Mouse (Mus musculus) liver, embryonic 13.5 days (tissue): ENCODE measurements around the gene Ap5b1. TPM values are rescaled to one million over a fixed set of nuclear protein-coding genes. Genes with fewer than 3 reads are reported as not detected.

Experiments
- ATAC-seq: fragments of 200-750 bp; cut with Nextera tagmentation; 2 replicates; pipeline ENCODE4 v1.8.0; 2017; ENCODE audit warnings: low read depth, mild to moderate bottlenecking, moderate number of reproducible peaks, moderate library complexity
- DNase-seq: peaks from one replicate; pipeline ENCODE4 v3.0.0; 2022
- H3K27ac ChIP-seq: fragments of 300-500 bp; sonication (generic); 2 replicates; pipeline ENCODE4 v1.5.1; 2015; ENCODE audit warnings: moderate library complexity, mild to moderate bottlenecking, inconsistent platforms
- H3K27me3 ChIP-seq: fragments of 300-500 bp; sonication (generic); 2 replicates; pipeline ENCODE4 v1.6.1; 2015; ENCODE audit warnings: mild to moderate bottlenecking, inconsistent platforms
- H3K36me3 ChIP-seq: fragments of 300-500 bp; sonication (generic); 2 replicates; pipeline ENCODE4 v1.6.1; 2015; ENCODE audit warnings: mild to moderate bottlenecking, inconsistent platforms
- H3K4me1 ChIP-seq: fragments of 300-500 bp; sonication (generic); replicated peaks from 2 replicates; pipeline ENCODE4 v1.6.1; 2015; ENCODE audit warnings: inconsistent platforms
- H3K4me2 ChIP-seq: fragments of 300-500 bp; sonication (generic); 2 replicates; pipeline ENCODE4 v1.6.1; 2015; ENCODE audit warnings: inconsistent platforms, mild to moderate bottlenecking, moderate library complexity
- H3K4me3 ChIP-seq: fragments of 300-500 bp; sonication (generic); replicated peaks from 2 replicates; pipeline ENCODE4 v1.5.1; 2015; ENCODE audit warnings: mild to moderate bottlenecking, inconsistent platforms
- H3K9ac ChIP-seq: fragments of 300-500 bp; sonication (generic); 2 replicates; pipeline ENCODE4 v1.6.1; 2015; ENCODE audit warnings: mild to moderate bottlenecking, inconsistent platforms
- H3K9me3 ChIP-seq: fragments of 300-500 bp; sonication (generic); replicated peaks from 2 replicates; pipeline ENCODE4 v1.6.1; 2016; ENCODE audit warnings: inconsistent platforms
- WGBS: fragments of 180-500 bp; shearing (Covaris S2); methylation state at CpG from one replicate; pipeline ENCODE4 v1.1.7; 2015; ENCODE audit not compliant: insufficient replicate concordance; 5-methylcytosine and 5-hydroxymethylcytosine counted together
- polyA plus RNA-seq: library from polyadenylated mRNA; unstranded; fragments of >200 nt; fragmentation: Nextera tagmentation; extraction: Ambion mirVana; gene quantifications from 2 replicates; pipeline ENCODE4 v1.2.1, GENCODE M21; 2015

Gene Ap5b1
- 2.3 and 2.9 TPM in 2 replicates for polyA plus RNA-seq

GRCm38 (mm10) chr19:5567534-5568469 is at the start of gene Ap5b1:
Ap5b1 (plus strand) TSS chr19:5568025.
- under 1% methylated on average over 101 of the region's 102 CpGs for WGBS
- H3K36me3 ChIP-seq: peaks cover 25% of the 10 kb centered on the region

DNA sequence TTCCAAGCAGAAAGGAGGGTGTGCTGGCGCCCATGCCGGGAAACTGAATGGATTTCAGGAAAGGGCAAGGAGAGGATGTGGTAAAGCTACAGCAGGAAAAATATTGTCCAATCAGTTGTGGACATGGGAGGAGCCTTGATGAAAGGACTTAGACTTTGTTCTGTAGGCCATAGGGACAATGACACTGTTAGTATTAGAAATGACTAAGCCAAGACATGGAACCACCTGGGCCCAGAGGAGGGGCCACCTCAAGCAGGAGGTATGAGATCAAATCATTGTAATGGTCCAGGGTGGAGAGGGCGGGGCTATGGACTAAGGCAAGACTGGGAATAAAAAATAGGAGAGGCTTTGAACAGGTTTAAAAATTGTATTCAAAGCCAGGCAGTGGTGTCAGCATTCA is 49.1 kb upstream of the Ap5b1 start:
- ATAC-seq: no peak
- Histone ChIP-seq H3K27me3 (no peaks in the 10 kb centered on the region), H3K4me2 (no peak overlapping the region), H3K9ac (no peak overlapping the region), H3K4me1 (no peaks in the 10 kb centered on the region), H3K36me3 (no peaks in the 10 kb centered on the region), H3K9me3 (no peaks in the 10 kb centered on the region), H3K4me3 (no peak overlapping the region), H3K27ac (no peak overlapping the region)
- no peak for DNase-seq
- 72% methylated on average over 3 of the region's 3 CpGs for WGBS

More at GRCm38 (mm10) chr19:5567534-5568469, at the start of gene Ap5b1:
- Histone ChIP-seq H3K4me2 (peak within 1 kb of the TSS; percentile 99), H3K27ac (peak within 1 kb of the TSS; percentile 95), H3K9ac (peak within 1 kb of the TSS; percentile 91), H3K9me3 (no peaks in the 10 kb centered on the region), H3K4me3 (peak within 1 kb of the TSS; percentile 85), H3K4me1 (peaks cover 41% of the 10 kb centered on the region), H3K27me3 (peaks cover 44% of the 10 kb centered on the region)
- peak; percentile 85 for ATAC-seq
- peak; percentile 89 for DNase-seq

DNA sequence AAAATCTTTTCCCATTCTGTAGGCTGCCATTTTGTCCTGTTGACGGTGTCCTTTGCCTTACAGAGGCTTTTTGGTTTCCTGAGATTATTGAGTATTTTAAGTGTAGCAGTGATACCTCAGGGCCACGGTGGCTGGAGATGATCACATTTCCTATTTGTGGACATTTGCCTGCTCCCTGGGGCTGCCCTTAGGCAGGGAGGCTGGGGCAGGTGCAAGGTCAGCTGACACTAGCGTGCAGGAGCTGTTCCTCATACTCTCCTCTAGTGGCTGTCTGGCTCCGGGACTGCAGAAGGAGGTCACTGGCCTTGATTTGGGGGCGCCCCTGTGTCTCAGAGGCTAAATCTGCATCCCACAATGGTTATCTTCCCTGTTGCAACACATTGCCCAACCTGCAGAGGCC is 42.6 kb upstream of the Ap5b1 start:
- ATAC-seq: no peak
- Histone ChIP-seq H3K4me2 (no peak overlapping the region), H3K4me3 (no peak overlapping the region), H3K27ac (no peak overlapping the region), H3K9ac (no peak overlapping the region), H3K4me1 (peaks cover 7% of the 10 kb centered on the region), H3K27me3 (no peaks in the 10 kb centered on the region), H3K9me3 (no peaks in the 10 kb centered on the region), H3K36me3 (no peaks in the 10 kb centered on the region)
- no peak for DNase-seq
- WGBS: 67% methylated on average over 5 of the region's 5 CpGs

DNA sequence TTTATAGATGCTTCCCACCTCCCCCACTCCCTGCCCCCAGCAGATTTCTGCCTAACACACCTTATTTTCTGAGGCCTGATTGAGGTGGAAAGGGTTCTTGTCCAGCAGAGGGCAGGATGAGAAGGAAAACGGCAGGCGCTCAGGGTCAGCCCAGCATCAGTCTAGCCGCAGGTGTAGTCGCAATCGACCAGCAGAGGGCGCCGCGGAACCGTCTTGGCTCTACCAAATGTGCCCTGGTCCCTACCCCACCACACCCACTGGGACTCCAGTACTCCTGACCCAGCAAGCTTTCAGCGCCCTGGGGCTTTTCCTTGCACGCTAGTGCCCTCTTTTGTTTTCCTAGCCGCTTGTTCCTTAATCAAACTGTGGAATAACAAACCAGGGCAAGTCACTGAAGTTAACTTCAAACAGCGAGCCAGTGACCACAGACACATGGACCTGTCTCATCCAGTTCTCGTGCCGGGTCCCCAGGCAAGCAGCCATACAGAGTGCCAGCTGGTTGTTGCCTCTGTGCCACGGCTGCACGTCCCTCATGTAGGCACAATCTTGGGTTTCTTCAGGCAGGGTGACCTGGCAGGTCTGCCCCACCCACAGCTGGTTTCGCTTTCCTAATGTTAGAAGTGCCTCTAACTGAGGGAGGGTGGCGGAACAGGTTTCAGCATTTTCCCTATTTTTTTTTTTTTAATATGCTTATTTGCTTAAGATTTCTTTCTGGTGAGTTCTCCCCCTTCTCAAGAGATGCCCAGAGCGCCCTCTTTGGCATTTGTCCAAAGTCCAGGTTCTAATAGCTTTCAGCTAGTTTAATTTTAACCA is 38.3 kb upstream of the Ap5b1 start:
- peaks cover 7% of the 10 kb centered on the region for H3K4me1 ChIP-seq
- 23% methylated on average over 20 of the region's 20 CpGs for WGBS
- H3K27me3 ChIP-seq: peaks cover 12% of the 10 kb centered on the region; the same call in 1 of the 2 replicates
- ATAC-seq: peak; percentile 98
- peak overlapping the region; percentile 18 for H3K4me3 ChIP-seq
- no peaks in the 10 kb centered on the region for H3K9me3 ChIP-seq
- peak; percentile 86 for DNase-seq
- H3K27ac ChIP-seq: no peak overlapping the region
- H3K4me2 ChIP-seq: peak overlapping the region; percentile 51
- H3K36me3 ChIP-seq: no peaks in the 10 kb centered on the region
- peak overlapping the region; percentile 14; the same call in 1 of the 2 replicates for H3K9ac ChIP-seq

GRCm38 (mm10) chr19:5530138-5530524 is 37.7 kb upstream of the Ap5b1 start:
- H3K9ac ChIP-seq: no peak overlapping the region

GRCm38 (mm10) chr19:5532520-5532919 is 35.3 kb upstream of the Ap5b1 start:
- Histone ChIP-seq H3K4me3 (no peak overlapping the region), H3K4me2 (no peak overlapping the region), H3K36me3 (no peaks in the 10 kb centered on the region), H3K27me3 (peaks cover 12% of the 10 kb centered on the region; the same call in 1 of the 2 replicates), H3K9ac (no peak overlapping the region), H3K4me1 (peaks cover 7% of the 10 kb centered on the region), H3K9me3 (no peaks in the 10 kb centered on the region), H3K27ac (no peak overlapping the region)
- no peak for DNase-seq
- no peak for ATAC-seq
- 52% methylated on average over 8 of the region's 8 CpGs for WGBS

More at GRCm38 (mm10) chr19:5530138-5530524, 37.7 kb upstream of the Ap5b1 start:
- H3K27ac ChIP-seq: no peak overlapping the region
- H3K27me3 ChIP-seq: peaks cover 12% of the 10 kb centered on the region; the same call in 1 of the 2 replicates
- H3K4me1 ChIP-seq: peaks cover 7% of the 10 kb centered on the region
- no peak for DNase-seq
- no peak overlapping the region for H3K4me3 ChIP-seq
- no peaks in the 10 kb centered on the region for H3K9me3 ChIP-seq
- WGBS: 68% methylated on average over 7 of the region's 7 CpGs
- no peak overlapping the region for H3K4me2 ChIP-seq
- ATAC-seq: no peak
- no peaks in the 10 kb centered on the region for H3K36me3 ChIP-seq

DNA sequence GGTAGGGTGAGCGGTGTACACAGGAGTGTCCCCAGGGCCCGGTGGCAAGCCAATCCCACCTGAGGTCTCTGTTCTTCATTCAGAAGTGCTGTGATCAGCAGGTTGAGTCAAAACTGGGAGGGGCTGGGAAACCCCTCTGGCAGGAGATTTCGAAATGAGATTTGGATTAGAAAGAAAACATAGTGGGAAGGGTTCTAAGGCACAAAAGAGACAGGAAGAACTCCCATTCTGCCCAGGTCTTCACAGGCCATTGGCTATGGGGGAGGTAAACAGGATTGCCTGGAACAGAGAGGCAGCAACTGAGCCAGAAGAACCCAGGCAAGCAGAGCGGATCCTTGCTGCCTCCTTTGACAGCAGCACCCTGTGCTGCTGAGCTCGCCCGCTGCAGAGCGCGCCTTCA is 29.0 kb upstream of the Ap5b1 start:
- H3K27ac ChIP-seq: no peak overlapping the region
- no peak overlapping the region for H3K4me3 ChIP-seq
- 75% methylated on average over 8 of the region's 8 CpGs for WGBS
- H3K4me2 ChIP-seq: no peak overlapping the region
- H3K36me3 ChIP-seq: no peaks in the 10 kb centered on the region
- ATAC-seq: no peak
- H3K9me3 ChIP-seq: no peaks in the 10 kb centered on the region
- DNase-seq: no peak
- no peaks in the 10 kb centered on the region for H3K27me3 ChIP-seq
- H3K9ac ChIP-seq: no peak overlapping the region
- H3K4me1 ChIP-seq: no peaks in the 10 kb centered on the region

DNA sequence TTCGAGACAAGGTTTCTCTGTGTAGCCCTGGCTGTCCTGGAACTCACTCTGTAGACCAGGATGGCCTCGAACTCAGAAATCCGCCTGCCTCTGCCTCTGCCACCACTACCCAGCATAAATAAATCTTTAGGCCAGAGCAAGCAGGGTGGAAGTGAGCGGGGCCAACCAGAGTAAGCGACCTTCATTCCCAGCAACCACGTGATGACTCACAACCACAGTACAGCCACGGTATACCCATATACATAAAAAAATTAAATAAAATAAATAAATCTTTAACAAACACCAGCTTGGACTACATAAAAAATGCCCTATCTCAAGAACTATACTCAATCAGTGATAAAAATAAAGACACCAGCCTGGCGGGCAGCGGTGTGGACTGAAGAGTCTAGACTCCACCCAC is 24.5 kb upstream of the Ap5b1 start:
- ATAC-seq (no peak), DNase-seq (no peak)
- H3K9ac ChIP-seq: no peak overlapping the region
- H3K4me2 ChIP-seq: no peak overlapping the region
- 0 out of 2 replicates have a peak, but pooled peaks cover 3% of the 10 kb centered on the region for H3K27me3 ChIP-seq
- H3K27ac ChIP-seq: no peak overlapping the region
- no peak overlapping the region for H3K4me3 ChIP-seq
- 68% methylated on average over 9 of the region's 9 CpGs for WGBS
- H3K36me3 ChIP-seq: no peaks in the 10 kb centered on the region
- no peaks in the 10 kb centered on the region for H3K4me1 ChIP-seq
- H3K9me3 ChIP-seq: no peaks in the 10 kb centered on the region

DNA sequence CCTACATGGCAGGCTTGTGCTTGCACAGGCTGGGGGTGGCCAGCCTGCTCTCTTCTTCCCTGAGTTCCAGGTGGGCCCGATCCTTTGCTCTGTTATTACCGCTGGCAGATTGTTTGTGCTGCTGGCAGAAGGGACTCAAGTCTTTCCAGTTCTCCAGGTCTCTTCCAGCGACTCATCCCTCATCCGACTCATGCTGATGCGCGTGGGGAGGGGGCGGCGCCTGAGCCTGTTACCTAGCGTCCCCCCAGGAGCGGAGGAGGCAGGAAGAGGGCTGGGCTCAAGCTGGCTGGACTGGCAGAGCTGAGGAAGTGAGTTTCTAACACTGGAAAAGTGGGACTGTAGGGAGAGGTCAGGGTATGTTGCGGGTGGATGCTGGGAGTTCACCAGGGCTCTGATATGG is 23.8 kb upstream of the Ap5b1 start:
- H3K27ac ChIP-seq: no peak overlapping the region
- no peak overlapping the region for H3K9ac ChIP-seq
- H3K27me3 ChIP-seq: 0 out of 2 replicates have a peak, but pooled peaks cover 3% of the 10 kb centered on the region
- no peak for ATAC-seq
- no peak overlapping the region for H3K4me2 ChIP-seq
- no peak overlapping the region for H3K4me3 ChIP-seq
- H3K9me3 ChIP-seq: no peaks in the 10 kb centered on the region
- H3K36me3 ChIP-seq: no peaks in the 10 kb centered on the region
- WGBS: 61% methylated on average over 11 of the region's 11 CpGs
- no peaks in the 10 kb centered on the region for H3K4me1 ChIP-seq
- DNase-seq: no peak

DNA sequence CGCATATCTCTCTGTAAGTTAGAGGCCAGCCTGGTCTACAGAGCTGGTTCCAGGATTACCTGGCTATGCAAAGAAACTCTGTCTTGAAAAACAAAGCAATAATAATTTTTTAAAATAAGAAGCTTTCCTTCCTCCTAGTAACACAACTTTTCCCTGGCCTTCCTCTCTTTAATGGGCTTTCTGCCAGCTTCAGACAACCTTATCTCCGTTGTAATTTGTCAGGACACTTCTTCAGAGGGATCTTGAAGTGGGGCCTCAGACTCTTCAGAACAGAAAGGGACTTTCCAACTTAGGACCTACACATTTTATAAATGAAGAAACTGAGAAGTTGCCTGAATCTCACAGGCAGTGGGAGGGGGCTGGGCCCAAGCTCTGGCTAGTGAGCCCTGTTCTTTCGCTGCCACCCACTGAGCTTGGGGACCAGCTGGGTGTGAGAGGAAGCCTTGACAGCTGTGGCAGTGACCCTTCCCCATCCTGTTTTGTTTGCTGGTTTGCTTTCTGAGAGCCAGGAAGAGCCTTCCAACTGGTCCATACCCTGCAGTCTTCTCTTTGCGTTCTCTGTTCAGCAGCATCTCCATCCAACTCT is 20.3 kb upstream of the Ap5b1 start:
- ATAC-seq: no peak

DNA sequence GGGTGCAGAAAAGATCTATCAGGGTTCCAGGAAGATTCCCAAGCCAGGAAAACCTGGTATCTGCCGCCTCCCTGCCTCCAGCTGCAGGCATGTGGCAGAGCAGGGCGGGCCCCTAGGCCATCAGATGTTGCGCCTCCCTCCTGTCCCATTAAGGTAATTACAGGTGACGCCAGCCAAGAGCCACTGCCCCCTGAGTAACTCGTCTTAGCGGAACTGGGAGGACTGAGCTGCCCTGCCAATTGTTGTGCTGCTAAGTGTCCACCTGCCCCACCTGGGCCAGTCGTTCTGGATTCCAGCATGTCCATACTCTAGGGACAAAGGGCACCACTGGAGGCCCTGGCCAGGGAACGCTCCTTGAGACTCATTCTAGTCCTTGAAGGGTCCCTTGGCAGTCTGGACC is 14.0 kb upstream of the Ap5b1 start:
- H3K9ac ChIP-seq: no peak overlapping the region
- H3K36me3 ChIP-seq: no peaks in the 10 kb centered on the region
- ATAC-seq: no peak
- H3K4me3 ChIP-seq: no peak overlapping the region
- H3K27me3 ChIP-seq: peaks cover 49% of the 10 kb centered on the region
- no peak for DNase-seq
- no peak overlapping the region for H3K27ac ChIP-seq
- H3K4me2 ChIP-seq: no peak overlapping the region
- H3K4me1 ChIP-seq: no peaks in the 10 kb centered on the region
- 69% methylated on average over 8 of the region's 8 CpGs for WGBS
- H3K9me3 ChIP-seq: no peaks in the 10 kb centered on the region

More for the DNA sequence above, 20.3 kb upstream of the Ap5b1 start:
- no peak overlapping the region for H3K4me3 ChIP-seq
- 62% methylated on average over 4 of the region's 4 CpGs for WGBS
- no peaks in the 10 kb centered on the region for H3K36me3 ChIP-seq
- H3K9ac ChIP-seq: no peak overlapping the region
- no peaks in the 10 kb centered on the region for H3K4me1 ChIP-seq
- H3K9me3 ChIP-seq: no peaks in the 10 kb centered on the region
- DNase-seq: no peak
- H3K27me3 ChIP-seq: 0 out of 2 replicates have a peak, but pooled peaks cover 5% of the 10 kb centered on the region
- no peak overlapping the region for H3K4me2 ChIP-seq
- H3K27ac ChIP-seq: no peak overlapping the region
